Mouse (Mus musculus) hindbrain, embryonic 10.5 days (tissue): ENCODE results near the gene Parp3. TPM values are rescaled to one million over a fixed set of nuclear protein-coding genes. Genes with fewer than 3 reads are reported as not detected.
"Not testable (repeated sequence)": the region's sequence is repeated elsewhere in the genome, so short reads cannot be mapped to it uniquely, and the experiment has no call there.

Experiments used
- DNase-seq: peaks from one replicate; pipeline ENCODE4 v3.0.0-alpha.2; 2017; ENCODE audit warnings: low spot score
- H3K27ac ChIP-seq: fragments of 300-500 bp; sonication (generic); 2 replicates; pipeline ENCODE4 v1.5.1; 2016; ENCODE audit warnings: mild to moderate bottlenecking, moderate library complexity
- H3K27me3 ChIP-seq: fragments of 300-500 bp; sonication (generic); 2 replicates; pipeline ENCODE4 v1.6.1; 2016; ENCODE audit warnings: mild to moderate bottlenecking; ENCODE audit not compliant: poor library complexity, insufficient read depth, severe bottlenecking
- H3K36me3 ChIP-seq: fragments of 300-500 bp; sonication (generic); 2 replicates; pipeline ENCODE4 v1.6.1; 2016; ENCODE audit warnings: mild to moderate bottlenecking, moderate library complexity
- H3K4me1 ChIP-seq: fragments of 300-500 bp; sonication (generic); replicated peaks from 2 replicates; pipeline ENCODE4 v1.6.1; 2016; ENCODE audit warnings: mild to moderate bottlenecking
- H3K4me3 ChIP-seq: fragments of 300-500 bp; sonication (generic); 2 replicates; pipeline ENCODE4 v1.5.1; 2016; ENCODE audit warnings: mild to moderate bottlenecking, moderate library complexity
- H3K9me3 ChIP-seq: fragments of 300-500 bp; sonication (generic); 2 replicates; pipeline ENCODE4 v1.6.1; 2016; ENCODE audit warnings: mild to moderate bottlenecking, moderate library complexity
- WGBS: fragments of 180-500 bp; shearing (Covaris S2); methylation state at CpG from one replicate; pipeline ENCODE4 v1.1.7; 2016; 5-methylcytosine and 5-hydroxymethylcytosine counted together
- polyA plus RNA-seq: library from polyadenylated mRNA; unstranded; fragments of >200 nt; fragmentation: Nextera tagmentation; extraction: Ambion mirVana; gene quantifications from 2 replicates; pipeline ENCODE4 v1.2.1, GENCODE M21; 2016

Parp3 gene
- 1.6 and 1.8 TPM in 2 replicates for polyA plus RNA-seq

GRCm38 (mm10) chr9:106476924-106477484, at the start of gene Parp3:
Gene Parp3, minus strand, starts transcription at chr9:106476949.
- Histone ChIP-seq H3K4me1 (peaks cover 70% of the 10 kb centered on the region), H3K27ac (peak within 1 kb of the TSS; percentile 80), H3K27me3 (peaks cover 6% of the 10 kb centered on the region; the same call in 1 of the 2 replicates), H3K4me3 (peak within 1 kb of the TSS; percentile 83), H3K36me3 (peaks cover 30% of the 10 kb centered on the region), H3K9me3 (no peaks in the 10 kb centered on the region)
- peak; percentile 100 for DNase-seq
- WGBS: under 1% methylated on average over 41 of the region's 41 CpGs

GRCm38 (mm10) chr9:106519909-106520308, 43.2 kb upstream of the Parp3 start:
- Histone ChIP-seq H3K36me3 (no peaks in the 10 kb centered on the region), H3K27ac (no peak overlapping the region), H3K4me3 (no peak overlapping the region), H3K4me1 (no peaks in the 10 kb centered on the region), H3K9me3 (no peaks in the 10 kb centered on the region), H3K27me3 (no peaks in the 10 kb centered on the region)
- DNase-seq: no peak
- 83% methylated on average over 8 of the region's 8 CpGs for WGBS

GRCm38 (mm10) chr9:106519433-106519832, 42.7 kb upstream of the Parp3 start:
- H3K4me3 ChIP-seq: no peak overlapping the region
- no peaks in the 10 kb centered on the region for H3K9me3 ChIP-seq
- H3K27ac ChIP-seq: no peak overlapping the region
- no peaks in the 10 kb centered on the region for H3K36me3 ChIP-seq
- 75% methylated on average over 2 of the region's 2 CpGs for WGBS
- no peaks in the 10 kb centered on the region for H3K27me3 ChIP-seq
- DNase-seq: no peak
- H3K4me1 ChIP-seq: no peaks in the 10 kb centered on the region

GRCm38 (mm10) chr9:106514273-106514672, 37.5 kb upstream of the Parp3 start, which contains the start of gene Iqcf5:
Gene Iqcf5, plus strand, starts transcription at chr9:106514573.
- DNase-seq: no peak
- no peaks in the 10 kb centered on the region for H3K36me3 ChIP-seq
- H3K4me3 ChIP-seq: no peak within 1 kb of the TSS
- H3K27me3 ChIP-seq: no peaks in the 10 kb centered on the region
- WGBS: 92% methylated on average over 4 of the region's 4 CpGs
- no peaks in the 10 kb centered on the region for H3K4me1 ChIP-seq
- no peaks in the 10 kb centered on the region for H3K9me3 ChIP-seq
- no peak within 1 kb of the TSS for H3K27ac ChIP-seq

GRCm38 (mm10) chr9:106513566-106513965, 36.8 kb upstream of the Parp3 start:
- H3K4me3 ChIP-seq: no peak overlapping the region

GRCm38 (mm10) chr9:106512729-106513450, 36.1 kb upstream of the Parp3 start:
- WGBS: 77% methylated on average over 13 of the region's 13 CpGs
- Histone ChIP-seq H3K27me3 (no peaks in the 10 kb centered on the region), H3K9me3 (no peaks in the 10 kb centered on the region), H3K27ac (no peak overlapping the region), H3K36me3 (no peaks in the 10 kb centered on the region), H3K4me1 (no peaks in the 10 kb centered on the region), H3K4me3 (no peak overlapping the region)
- no peak for DNase-seq

More at GRCm38 (mm10) chr9:106513566-106513965, 36.8 kb upstream of the Parp3 start:
- no peaks in the 10 kb centered on the region for H3K4me1 ChIP-seq
- 81% methylated on average over 6 of the region's 6 CpGs for WGBS
- H3K36me3 ChIP-seq: no peaks in the 10 kb centered on the region
- no peaks in the 10 kb centered on the region for H3K9me3 ChIP-seq
- H3K27me3 ChIP-seq: no peaks in the 10 kb centered on the region
- DNase-seq: no peak
- no peak overlapping the region for H3K27ac ChIP-seq

- DNase-seq: no peak
- H3K9me3 ChIP-seq: no peaks in the 10 kb centered on the region
- H3K4me1 ChIP-seq: no peaks in the 10 kb centered on the region
- 93% methylated on average over 10 of the region's 10 CpGs for WGBS
- no peak overlapping the region for H3K27ac ChIP-seq
- no peak overlapping the region for H3K4me3 ChIP-seq
- no peaks in the 10 kb centered on the region for H3K27me3 ChIP-seq
- H3K36me3 ChIP-seq: no peaks in the 10 kb centered on the region
Measured at GRCm38 (mm10) chr9:106509356-106509755, 32.6 kb upstream of the Parp3 start.

GRCm38 (mm10) chr9:106504246-106504645, 27.5 kb upstream of the Parp3 start:
- 67% methylated on average over 6 of the region's 6 CpGs for WGBS
- Histone ChIP-seq H3K4me3 (no peak overlapping the region), H3K9me3 (no peaks in the 10 kb centered on the region)

GRCm38 (mm10) chr9:106501846-106502245, 25.1 kb upstream of the Parp3 start:
- Histone ChIP-seq H3K27me3 (no peaks in the 10 kb centered on the region), H3K9me3 (no peaks in the 10 kb centered on the region), H3K36me3 (no peaks in the 10 kb centered on the region), H3K4me1 (no peaks in the 10 kb centered on the region), H3K27ac (no peak overlapping the region), H3K4me3 (no peak overlapping the region)
- 90% methylated on average over 22 of the region's 22 CpGs for WGBS
- no peak for DNase-seq

More at GRCm38 (mm10) chr9:106504246-106504645, 27.5 kb upstream of the Parp3 start:
- DNase-seq: no peak
- Histone ChIP-seq H3K4me1 (no peaks in the 10 kb centered on the region), H3K27ac (no peak overlapping the region), H3K36me3 (no peaks in the 10 kb centered on the region), H3K27me3 (no peaks in the 10 kb centered on the region)

- no peaks in the 10 kb centered on the region for H3K4me1 ChIP-seq
- no peaks in the 10 kb centered on the region for H3K9me3 ChIP-seq
- no peak for DNase-seq
- WGBS: 90% methylated on average over 6 of the region's 6 CpGs
- H3K27me3 ChIP-seq: no peaks in the 10 kb centered on the region
- H3K4me3 ChIP-seq: no peak within 1 kb of the TSS
- no peak within 1 kb of the TSS for H3K27ac ChIP-seq
- H3K36me3 ChIP-seq: no peaks in the 10 kb centered on the region
Measured at GRCm38 (mm10) chr9:106499667-106500066, 22.9 kb upstream of the Parp3 start, which contains the start of gene Iqcf1. Gene Iqcf1, plus strand, starts transcription at chr9:106499967.

GRCm38 (mm10) chr9:106487602-106488001, 10.9 kb upstream of the Parp3 start:
- H3K36me3 ChIP-seq: peaks cover 40% of the 10 kb centered on the region
- 81% methylated on average over 6 of the region's 6 CpGs for WGBS
- not testable (repeated sequence) for H3K4me3 ChIP-seq, H3K9me3 ChIP-seq, DNase-seq, H3K27me3 ChIP-seq, H3K4me1 ChIP-seq, H3K27ac ChIP-seq

- Histone ChIP-seq H3K4me3 (no peak overlapping the region), H3K36me3 (peaks cover 63% of the 10 kb centered on the region), H3K4me1 (no peaks in the 10 kb centered on the region; the same call in 1 of the 2 replicates), H3K27me3 (no peaks in the 10 kb centered on the region), H3K9me3 (no peaks in the 10 kb centered on the region), H3K27ac (no peak overlapping the region)
- no peak for DNase-seq
- WGBS: 83% methylated on average over 10 of the region's 10 CpGs
Measured at GRCm38 (mm10) chr9:106485076-106485475, 8.3 kb upstream of the Parp3 start.

GRCm38 (mm10) chr9:106483606-106484005, 6.9 kb upstream of the Parp3 start:
- Histone ChIP-seq H3K4me3 (no peak overlapping the region), H3K4me1 (peaks cover 7% of the 10 kb centered on the region; the same call in 1 of the 2 replicates), H3K36me3 (peaks cover 73% of the 10 kb centered on the region), H3K27ac (no peak overlapping the region), H3K27me3 (no peaks in the 10 kb centered on the region), H3K9me3 (no peaks in the 10 kb centered on the region)
- no peak for DNase-seq
- WGBS: 92% methylated on average over 17 of the region's 17 CpGs
